Mouse (Mus musculus): ENCODE results near the gene Samd4b.

The Samd4b gene

GRCm38 (mm10) chr7:28444344-28444974 lies 153.5 kb downstream of the Samd4b start:
- no peak for DNase-seq (ENCODE audit: low spot score)

- no peak for DNase-seq (ENCODE audit: low spot score)
These were observed 155.3 kb downstream of the Samd4b start for GRCm38 (mm10) chr7:28442688-28443087.

- no peak for DNase-seq (ENCODE audit: low spot score)
These were observed 156.0 kb downstream of the Samd4b start for GRCm38 (mm10) chr7:28441776-28442485.

- no peak for DNase-seq (ENCODE audit: low spot score)
These were observed 157.2 kb downstream of the Samd4b start for GRCm38 (mm10) chr7:28440739-28441138.

- no peak for DNase-seq (ENCODE audit: low spot score)
These were observed 159.2 kb downstream of the Samd4b start for GRCm38 (mm10) chr7:28438771-28439170.

GRCm38 (mm10) chr7:28437964-28438363 lies 160.0 kb downstream of the Samd4b start:
- no peak for DNase-seq (ENCODE audit: low spot score)

GRCm38 (mm10) chr7:28436932-28437570 lies 160.9 kb downstream of the Samd4b start, which contains the start of gene Gmfg:
Gene Gmfg (plus strand): TSS chr7:28437447.
- DNase-seq (ENCODE audit: low spot score): peak; percentile 67

GRCm38 (mm10) chr7:28436271-28436904 lies 161.6 kb downstream of the Samd4b start:
- peak; percentile 100 for DNase-seq (ENCODE audit: low spot score)

GRCm38 (mm10) chr7:28435660-28436259 lies 162.2 kb downstream of the Samd4b start:
- DNase-seq (ENCODE audit: low spot score): no peak

- no peak for DNase-seq (ENCODE audit: low spot score)
These were observed 165.7 kb downstream of the Samd4b start for GRCm38 (mm10) chr7:28432252-28432651.

- no peak for DNase-seq (ENCODE audit: low spot score)
These were observed 167.4 kb downstream of the Samd4b start for GRCm38 (mm10) chr7:28430512-28430911.

GRCm38 (mm10) chr7:28427738-28428137 lies 170.2 kb downstream of the Samd4b start:
- no peak for DNase-seq (ENCODE audit: low spot score)

GRCm38 (mm10) chr7:28423018-28423417 lies 174.9 kb downstream of the Samd4b start:
- DNase-seq (ENCODE audit: low spot score): no peak

GRCm38 (mm10) chr7:28419416-28419815 lies 178.5 kb downstream of the Samd4b start:
- DNase-seq (ENCODE audit: low spot score): no peak

- DNase-seq (ENCODE audit: low spot score): no peak
These were observed 179.8 kb downstream of the Samd4b start for GRCm38 (mm10) chr7:28418096-28418670.

GRCm38 (mm10) chr7:28417368-28417767 lies 180.6 kb downstream of the Samd4b start:
- no peak for DNase-seq (ENCODE audit: low spot score)

GRCm38 (mm10) chr7:28412826-28413225 lies 185.1 kb downstream of the Samd4b start:
- no peak for DNase-seq (ENCODE audit: low spot score)

- DNase-seq (ENCODE audit: low spot score): no peak
These were observed 187.0 kb downstream of the Samd4b start for GRCm38 (mm10) chr7:28410841-28411475.

- DNase-seq (ENCODE audit: low spot score): no peak
These were observed 196.0 kb downstream of the Samd4b start for GRCm38 (mm10) chr7:28401942-28402341.

- no peak for DNase-seq (ENCODE audit: low spot score)
These were observed 196.9 kb downstream of the Samd4b start for GRCm38 (mm10) chr7:28401030-28401429.

GRCm38 (mm10) chr7:28398696-28399340 lies 199.1 kb downstream of the Samd4b start:
- no peak for DNase-seq (ENCODE audit: low spot score)

Measured in left cerebral cortex, adult 11 months (tissue).